Mouse (Mus musculus): ENCODE measurements around the gene Sh3tc1.

The Sh3tc1 gene

GRCm38 (mm10) chr5:35739536-35740278 is at the start of gene Sh3tc1:
Sh3tc1 (minus strand) TSS chr5:35739987.
- DNase-seq (ENCODE audit: low read depth, low spot score), result no peak

GRCm38 (mm10) chr5:35788719-35789118 is 48.9 kb upstream of the Sh3tc1 start:
- no peak for DNase-seq (ENCODE audit: low read depth, low spot score)

GRCm38 (mm10) chr5:35787847-35788246 is 48.1 kb upstream of the Sh3tc1 start:
- DNase-seq (ENCODE audit: low read depth, low spot score), result no peak

- no peak for DNase-seq (ENCODE audit: low read depth, low spot score)
Measured at GRCm38 (mm10) chr5:35785853-35786252, 46.1 kb upstream of the Sh3tc1 start.

- DNase-seq (ENCODE audit: low read depth, low spot score), result no peak
Measured at GRCm38 (mm10) chr5:35782648-35783180, 42.9 kb upstream of the Sh3tc1 start.

- no peak for DNase-seq (ENCODE audit: low read depth, low spot score)
Measured at GRCm38 (mm10) chr5:35781116-35781515, 41.3 kb upstream of the Sh3tc1 start.

GRCm38 (mm10) chr5:35774137-35774424 is 34.3 kb upstream of the Sh3tc1 start:
- DNase-seq (ENCODE audit: low read depth, low spot score), result no peak

GRCm38 (mm10) chr5:35773274-35774136 is 33.7 kb upstream of the Sh3tc1 start:
- DNase-seq (ENCODE audit: low read depth, low spot score), result no peak

GRCm38 (mm10) chr5:35770891-35771663 is 31.3 kb upstream of the Sh3tc1 start:
- no peak for DNase-seq (ENCODE audit: low read depth, low spot score)

- DNase-seq (ENCODE audit: low read depth, low spot score), result no peak
Measured at GRCm38 (mm10) chr5:35770246-35770645, 30.5 kb upstream of the Sh3tc1 start.

- DNase-seq (ENCODE audit: low read depth, low spot score), result no peak
Measured at GRCm38 (mm10) chr5:35768997-35769396, 29.2 kb upstream of the Sh3tc1 start.

- DNase-seq (ENCODE audit: low read depth, low spot score), result no peak
Measured at GRCm38 (mm10) chr5:35768525-35768924, 28.7 kb upstream of the Sh3tc1 start.

- DNase-seq (ENCODE audit: low read depth, low spot score), result no peak
Measured at GRCm38 (mm10) chr5:35765909-35766308, 26.1 kb upstream of the Sh3tc1 start.

- no peak for DNase-seq (ENCODE audit: low read depth, low spot score)
Measured at GRCm38 (mm10) chr5:35762850-35763249, 23.1 kb upstream of the Sh3tc1 start.

- DNase-seq (ENCODE audit: low read depth, low spot score), result no peak
Measured at GRCm38 (mm10) chr5:35762388-35762787, 22.6 kb upstream of the Sh3tc1 start.

- DNase-seq (ENCODE audit: low read depth, low spot score), result no peak
Measured at GRCm38 (mm10) chr5:35761323-35761722, 21.5 kb upstream of the Sh3tc1 start.

- DNase-seq (ENCODE audit: low read depth, low spot score), result no peak
Measured at GRCm38 (mm10) chr5:35758081-35759053, 18.6 kb upstream of the Sh3tc1 start.

GRCm38 (mm10) chr5:35757639-35758001 is 17.8 kb upstream of the Sh3tc1 start, which contains the start of gene Ablim2:
Ablim2 (plus strand) TSS chr5:35757880.
- DNase-seq (ENCODE audit: low read depth, low spot score), result peak; percentile 92

GRCm38 (mm10) chr5:35756997-35757638 is 17.3 kb upstream of the Sh3tc1 start:
- DNase-seq (ENCODE audit: low read depth, low spot score), result peak; percentile 31

- DNase-seq (ENCODE audit: low read depth, low spot score), result no peak
Measured at GRCm38 (mm10) chr5:35756020-35756419, 16.2 kb upstream of the Sh3tc1 start.

Measured in retina, postnatal 7 days (tissue).